Mouse (Mus musculus) hematopoietic stem cell, adult 5-6 weeks (primary cell): Measurements from ENCODE around the gene Ptges2. TPM values are rescaled to one million over a fixed set of nuclear protein-coding genes. Genes with fewer than 3 reads are reported as not detected.

ENCODE experiments used
- ATAC-seq, 2 experiments: fragments of 125-278 bp in 1 of 2; replicated peaks in 1 of 2; 2 replicates each; pipeline ENCODE4 v1.8.0; 2016 to 2017; ENCODE audit warnings: inconsistent platforms in 2 of 2, mild to moderate bottlenecking in 2 of 2, moderate number of reproducible peaks in 2 of 2, low read depth in 1 of 2, moderate TSS enrichment in 1 of 2; ENCODE audit not compliant: low FRiP score in 2 of 2, poor library complexity in 2 of 2, severe bottlenecking in 2 of 2, insufficient read depth in 1 of 2, low TSS enrichment in 1 of 2
- total RNA-seq: library from RNA; stranded (forward); fragments of 172-1452, 232-1000 nt; gene quantifications from 2 replicates; pipeline ENCODE4 v1.2.3, GENCODE M21; 2017

Gene Ptges2
- total RNA-seq, 1 experiment from 2014 or later = 3.5 TPM

DNA sequence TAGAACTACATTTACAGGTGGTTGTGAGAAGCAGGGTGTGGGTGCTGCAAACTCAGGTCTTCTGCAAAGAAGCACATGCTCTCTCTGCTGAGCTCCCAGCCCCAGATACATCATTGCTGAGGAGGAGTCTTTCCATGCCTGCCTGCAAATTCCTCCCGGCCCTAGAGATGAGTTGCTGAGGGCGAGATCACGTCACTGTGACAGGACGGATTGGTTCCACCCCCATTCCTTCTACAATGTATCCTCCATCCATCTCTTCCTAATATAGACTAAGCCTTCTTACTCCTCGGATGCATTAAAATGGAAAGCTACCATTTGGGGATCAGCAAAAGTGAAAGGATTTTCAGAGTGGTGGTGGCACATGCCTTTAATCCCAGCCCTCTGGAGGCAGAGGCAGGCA lies 29.9 kb downstream of the Ptges2 start:
- ATAC-seq = no peak

DNA sequence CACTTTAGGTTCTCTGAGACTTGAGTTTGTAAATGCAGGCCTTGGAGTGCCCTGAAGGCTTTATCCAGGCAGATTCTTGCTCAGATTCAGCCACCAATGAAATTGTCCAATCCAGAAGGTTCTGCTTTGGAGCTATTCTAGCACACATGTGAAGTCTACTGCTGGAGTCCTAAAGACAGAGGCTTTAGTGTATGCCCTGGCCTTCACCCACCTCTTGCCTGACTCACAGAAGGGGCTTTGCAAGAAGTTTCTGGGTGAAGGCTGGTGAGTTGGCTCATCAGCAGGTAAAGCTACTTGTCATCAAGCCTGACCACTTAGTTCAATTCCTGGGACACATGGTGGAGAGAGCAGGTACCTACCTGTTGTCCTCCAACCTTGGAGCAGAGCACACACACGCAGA lies 30.4 kb downstream of the Ptges2 start:
- ATAC-seq = no peak

DNA sequence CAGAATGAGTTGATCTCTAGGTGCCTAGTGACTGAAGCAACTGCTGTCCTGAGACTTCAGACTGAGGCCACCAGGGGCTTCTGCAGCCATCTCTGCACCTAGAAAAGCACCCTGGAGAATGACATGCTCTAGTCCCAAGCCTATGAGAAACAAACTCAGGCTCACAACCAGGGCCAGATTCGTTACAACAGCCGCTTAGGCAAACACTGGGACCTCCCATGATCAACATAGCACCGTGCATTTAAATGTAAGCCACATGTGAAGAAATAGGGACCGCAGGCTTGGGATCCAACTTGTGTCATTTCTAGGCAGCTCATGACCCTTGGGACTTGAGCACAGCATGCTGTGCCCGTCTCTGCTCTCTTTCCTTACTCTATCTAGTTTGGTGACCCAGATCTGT lies 32.0 kb downstream of the Ptges2 start:
- no peak for ATAC-seq

DNA sequence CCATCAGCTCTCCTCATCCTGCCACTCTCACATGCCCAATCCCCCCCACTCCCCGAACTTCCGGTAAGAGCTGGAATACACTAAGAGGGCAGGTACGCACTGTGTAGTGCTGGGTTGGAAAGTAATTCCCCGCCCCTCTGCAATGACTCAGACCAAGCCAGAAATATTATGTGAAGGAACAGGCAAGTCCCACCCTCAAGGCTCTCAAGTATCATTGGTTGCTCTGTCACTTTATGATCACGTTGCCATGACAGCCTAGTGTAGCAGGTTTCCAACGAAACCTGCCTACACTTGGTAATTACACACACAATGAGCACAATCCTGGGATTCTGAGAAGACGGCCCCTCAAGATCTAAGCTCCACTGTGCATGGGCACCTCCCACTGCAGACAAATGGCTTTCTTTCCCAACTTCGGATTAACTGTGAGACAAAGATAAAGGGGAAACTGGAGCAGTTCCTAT lies 32.6 kb downstream of the Ptges2 start:
- ATAC-seq = peak; percentile 70 to 71

DNA sequence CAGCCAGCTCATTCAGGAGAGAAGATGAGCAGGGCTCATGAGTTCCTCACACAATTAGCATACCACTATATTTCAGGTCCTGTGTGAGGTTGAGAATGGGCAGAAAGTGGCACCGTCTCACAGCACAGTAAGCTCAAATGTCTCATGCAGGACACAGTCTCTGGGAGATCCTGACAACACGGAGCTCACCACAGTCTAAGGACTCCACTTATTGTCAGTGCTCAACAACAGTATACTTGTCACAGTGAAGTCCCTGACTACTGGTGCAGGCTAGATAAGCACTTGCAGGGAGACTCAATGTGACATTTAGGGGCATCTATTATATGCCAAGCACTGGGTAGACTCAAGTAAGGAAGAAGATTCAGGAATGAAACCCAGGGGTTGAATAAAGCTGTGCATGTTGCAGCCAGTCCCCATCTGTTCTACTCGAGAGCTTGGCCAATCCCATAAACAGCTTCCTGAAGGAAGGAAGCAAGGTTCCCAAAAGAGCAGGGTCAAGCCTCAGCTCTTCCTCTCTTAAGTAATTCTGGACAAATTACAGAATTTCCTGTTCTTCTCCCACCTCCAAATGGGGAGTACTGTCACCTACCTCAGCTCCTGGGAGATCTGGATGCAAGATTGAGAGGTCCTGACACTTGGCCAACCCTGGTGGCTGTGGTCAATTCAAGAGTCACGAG lies 33.7 kb downstream of the Ptges2 start:
- no peak for ATAC-seq

DNA sequence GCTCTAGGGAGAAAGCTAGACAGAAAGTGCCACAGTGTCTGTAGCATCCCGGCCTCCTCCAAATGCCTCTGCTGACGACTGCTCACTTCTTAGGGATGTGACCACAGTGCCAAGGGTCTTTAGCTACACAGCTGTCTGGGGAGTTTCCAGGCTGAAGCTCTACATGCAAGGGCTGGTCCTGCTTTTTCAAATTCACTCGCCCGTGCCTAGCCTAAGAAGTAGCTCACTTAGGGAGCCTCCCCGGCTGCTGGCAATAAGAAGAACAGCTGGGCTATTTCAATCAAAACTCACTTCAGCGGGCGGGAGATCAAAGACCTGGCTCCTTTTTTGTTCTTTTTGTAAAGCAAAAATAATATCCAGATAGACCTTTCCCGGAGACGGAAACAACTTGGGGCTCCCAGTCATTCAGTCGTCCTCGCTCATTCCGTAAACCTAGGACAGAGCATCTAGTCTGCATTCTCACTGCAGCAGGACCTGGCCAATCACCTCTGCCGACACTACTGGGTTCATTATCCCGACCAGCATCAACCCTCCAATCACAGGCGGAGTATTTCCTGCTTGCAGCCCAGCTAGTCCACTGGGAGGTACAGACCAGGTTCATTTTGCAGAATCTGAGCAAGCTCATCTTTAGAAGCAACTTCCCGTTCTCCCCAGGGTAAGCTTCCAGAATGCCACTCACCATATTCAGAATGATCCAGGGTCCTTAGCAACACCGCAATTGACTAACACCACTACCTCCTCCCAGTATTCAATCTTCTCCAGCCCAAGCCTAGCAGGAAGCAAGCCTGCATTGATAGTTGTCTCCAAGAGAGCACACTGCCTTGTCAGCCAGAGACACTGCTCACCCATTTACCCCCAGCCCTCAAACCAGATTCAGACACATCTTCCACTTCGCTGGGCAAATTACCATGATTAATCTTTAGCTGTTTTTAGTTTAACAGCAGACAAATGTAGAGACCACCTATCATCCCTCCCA lies 35.3 kb downstream of the Ptges2 start:
- no peak for ATAC-seq

DNA sequence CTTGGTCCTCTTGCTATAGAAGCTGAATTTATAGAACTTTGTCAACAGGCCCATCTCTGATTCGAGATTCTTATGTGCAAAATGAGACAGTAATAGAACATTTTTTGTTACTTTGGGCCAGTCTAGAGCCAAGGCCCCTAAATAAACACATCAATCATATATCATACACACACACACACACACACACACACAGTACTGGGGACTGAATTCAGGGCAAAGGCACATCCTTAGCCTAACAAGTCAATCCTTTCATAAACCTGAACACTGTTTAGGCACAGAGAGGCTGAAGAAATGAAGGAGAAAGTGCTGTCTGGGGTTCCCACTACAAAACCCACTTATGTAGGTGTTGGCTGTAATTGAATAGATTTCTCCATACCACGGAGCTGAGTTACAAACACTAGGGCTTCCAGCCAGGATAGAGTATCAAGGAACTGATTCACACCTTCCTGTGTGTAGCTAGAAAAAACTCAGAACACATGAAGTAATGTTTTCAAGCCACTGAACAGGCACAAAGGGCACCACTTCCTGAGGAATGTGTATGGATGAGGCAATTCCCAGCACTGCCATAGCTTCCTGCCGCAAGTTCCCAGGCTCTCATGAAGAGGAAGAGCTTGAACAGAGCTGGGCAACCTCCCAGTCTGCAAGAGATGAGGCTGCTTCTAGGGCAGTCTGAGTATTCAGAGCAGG lies 41.1 kb downstream of the Ptges2 start:
- ATAC-seq = no peak

DNA sequence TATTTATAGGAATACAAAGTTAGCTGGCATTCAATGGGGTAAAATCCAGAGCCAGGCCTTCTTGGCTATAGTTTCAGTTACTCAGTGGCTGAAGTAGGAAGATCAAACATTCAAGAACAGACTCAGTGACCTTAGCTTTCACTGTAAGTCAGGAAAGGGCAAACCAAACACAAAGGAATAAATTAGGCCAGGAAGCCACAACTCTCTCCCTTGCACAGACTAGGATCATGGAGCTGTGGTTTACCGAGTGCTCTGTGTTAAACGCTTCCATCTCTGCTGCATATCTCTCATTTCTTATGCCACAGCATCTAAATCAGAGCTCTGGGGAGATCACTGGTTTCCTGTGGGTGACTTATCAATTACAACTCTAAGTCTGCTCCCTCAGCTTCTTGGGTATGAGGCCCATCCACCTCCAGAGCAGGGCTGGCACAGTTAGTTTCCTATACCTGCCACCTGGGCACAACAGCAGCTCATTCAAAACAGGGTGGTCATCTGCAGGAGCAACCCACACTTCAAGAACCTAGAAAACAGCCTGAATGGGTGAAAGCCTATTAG lies 42.0 kb downstream of the Ptges2 start:
- ATAC-seq = no peak

DNA sequence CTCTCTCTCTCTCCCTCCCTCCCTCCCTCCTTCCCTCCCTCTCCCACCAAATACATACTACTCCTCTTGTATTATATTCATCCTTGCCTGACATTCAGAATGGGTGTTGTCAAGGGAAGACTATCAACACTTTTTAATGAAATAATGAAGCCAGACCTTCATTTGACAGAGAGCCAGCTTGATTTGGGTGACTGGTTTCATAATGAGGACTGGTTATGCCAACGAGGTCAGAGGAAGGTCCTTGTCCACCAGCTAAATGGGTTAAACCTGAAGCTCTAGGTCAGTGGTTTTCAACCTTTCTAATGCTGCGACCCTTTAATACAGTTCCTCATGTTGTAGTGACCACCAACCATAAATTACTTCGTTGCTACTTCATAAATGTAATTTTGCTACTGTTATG lies 43.0 kb downstream of the Ptges2 start:
- ATAC-seq = no peak

DNA sequence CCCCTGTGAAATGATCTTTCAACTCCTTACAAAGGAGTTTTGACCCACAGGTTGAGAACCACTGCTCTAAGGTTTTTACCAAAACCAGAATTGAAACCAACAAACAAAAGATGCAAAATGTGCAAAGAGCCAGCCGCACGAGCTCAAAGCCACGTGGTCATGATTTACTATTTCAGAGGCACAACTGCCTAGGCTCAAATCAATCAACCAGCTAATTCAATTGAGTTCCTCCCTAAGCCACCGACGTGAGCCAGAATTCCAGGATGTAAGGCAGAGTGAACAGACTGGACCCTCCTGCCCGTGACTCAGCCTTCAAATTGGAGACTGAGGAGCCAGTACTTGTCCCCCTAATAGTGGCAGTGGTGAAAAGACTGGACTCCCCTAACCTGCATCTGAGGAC lies 43.5 kb downstream of the Ptges2 start:
- ATAC-seq = no peak

DNA sequence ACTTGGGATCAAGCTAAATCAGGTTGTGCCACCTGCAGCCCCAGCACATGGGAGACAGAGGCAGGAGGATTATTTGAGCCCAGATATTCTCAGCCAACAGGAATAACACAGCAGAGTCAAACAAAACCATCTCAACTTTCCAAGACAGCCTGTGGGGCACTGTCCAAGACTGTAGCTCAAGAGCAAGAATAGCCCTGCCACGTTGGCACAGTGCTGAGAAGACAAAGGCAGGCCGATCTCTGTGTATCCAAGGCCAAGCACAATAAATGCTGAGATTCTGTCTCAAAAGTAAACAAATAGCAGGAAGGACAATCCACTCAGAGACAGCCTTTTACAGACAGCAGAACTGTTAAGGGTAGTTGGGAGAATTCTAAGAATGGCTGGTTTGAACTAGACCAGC lies 44.5 kb downstream of the Ptges2 start:
- no peak for ATAC-seq

DNA sequence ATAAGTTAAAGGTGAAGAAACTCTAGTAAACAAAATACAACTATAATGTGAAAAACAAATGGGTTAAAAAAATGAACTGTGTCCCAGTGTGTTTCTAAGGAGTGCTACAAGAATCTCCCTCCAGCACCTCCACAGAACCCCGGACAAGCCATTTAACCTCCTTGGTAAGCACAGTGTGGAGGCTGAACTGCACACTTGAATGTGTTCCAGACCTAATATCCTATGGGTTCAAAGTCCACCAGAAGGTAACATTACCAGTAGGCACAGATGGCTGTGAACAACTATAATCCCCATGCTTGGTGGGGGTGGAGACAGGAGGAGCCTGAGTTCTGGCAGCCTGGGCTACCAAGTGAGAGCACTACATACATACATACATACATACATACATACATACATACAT lies 44.9 kb downstream of the Ptges2 start:
- no peak for ATAC-seq

DNA sequence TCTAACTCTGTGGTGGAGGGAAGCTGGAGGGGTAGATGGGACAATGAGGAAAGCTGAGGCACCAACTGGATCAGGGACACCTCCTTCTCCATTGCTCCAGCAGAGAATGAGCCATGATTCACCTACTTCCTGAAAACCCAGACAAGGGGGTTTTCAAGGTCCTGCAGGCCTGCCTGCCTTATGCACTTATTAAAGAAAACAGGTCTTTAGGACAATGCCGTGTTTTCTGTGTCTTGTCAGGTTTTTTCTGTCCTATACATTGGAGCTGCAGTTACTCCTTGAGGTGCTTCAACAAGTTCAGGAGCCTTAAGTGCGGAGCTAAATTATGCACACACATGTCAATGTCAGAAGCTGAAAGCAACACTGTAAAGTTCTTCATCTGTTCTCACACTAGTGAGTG lies 45.9 kb downstream of the Ptges2 start:
- no peak for ATAC-seq

DNA sequence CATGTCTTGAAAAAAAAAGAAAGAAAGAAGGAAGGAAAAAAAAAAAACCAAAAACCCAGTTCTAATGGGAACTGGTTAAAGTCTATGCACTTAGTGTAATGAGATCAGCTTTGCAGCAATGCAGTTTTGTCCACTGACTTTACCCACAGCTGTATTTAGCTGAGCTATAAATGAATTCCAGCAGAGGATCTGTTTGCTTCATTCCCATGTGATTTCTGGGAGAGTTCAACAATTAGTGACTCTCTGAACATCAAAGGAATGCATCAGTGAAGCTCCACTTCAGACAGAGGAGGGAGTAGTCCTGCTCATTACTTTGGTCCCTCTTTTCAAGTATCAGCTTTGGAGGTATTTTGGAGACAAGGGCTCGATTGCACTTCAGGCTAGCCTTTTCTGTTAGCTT lies 49.8 kb downstream of the Ptges2 start:
- no peak for ATAC-seq

DNA sequence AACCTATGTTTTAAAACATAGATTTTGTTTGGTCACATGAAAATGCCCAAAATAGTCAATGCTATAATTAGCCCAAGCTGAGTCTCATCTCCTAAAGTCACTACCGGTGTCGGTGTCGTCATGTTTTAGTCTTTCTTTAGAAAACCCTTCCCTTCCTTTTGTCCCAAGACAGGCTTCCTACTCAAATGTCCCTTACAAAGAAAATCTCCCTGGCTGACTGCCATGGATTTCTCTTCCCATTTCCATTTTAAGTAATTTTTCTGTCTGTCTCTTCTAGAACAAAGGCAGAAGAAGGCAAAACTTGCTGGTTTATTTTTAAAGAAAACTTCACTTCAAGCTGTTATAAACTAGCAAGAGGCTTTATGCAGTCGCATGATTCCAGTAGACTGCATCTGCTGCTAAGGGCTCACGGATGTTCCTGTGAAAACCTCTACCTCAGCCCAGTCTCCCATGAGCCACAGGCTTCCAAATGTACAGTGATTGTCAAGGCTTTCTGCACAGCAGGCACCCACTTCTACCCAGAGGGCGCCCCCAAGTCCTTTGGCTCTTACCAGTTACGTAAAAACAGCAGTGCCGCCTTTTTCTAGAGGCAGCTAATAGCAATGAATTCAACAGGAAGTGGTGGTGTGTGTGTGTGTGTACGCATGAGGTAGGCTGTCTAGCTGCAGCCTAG lies 51.7 kb downstream of the Ptges2 start:
- ATAC-seq = peak in 1 of 2 experiments; percentile 25; a peak in 1 of 4 replicates

DNA sequence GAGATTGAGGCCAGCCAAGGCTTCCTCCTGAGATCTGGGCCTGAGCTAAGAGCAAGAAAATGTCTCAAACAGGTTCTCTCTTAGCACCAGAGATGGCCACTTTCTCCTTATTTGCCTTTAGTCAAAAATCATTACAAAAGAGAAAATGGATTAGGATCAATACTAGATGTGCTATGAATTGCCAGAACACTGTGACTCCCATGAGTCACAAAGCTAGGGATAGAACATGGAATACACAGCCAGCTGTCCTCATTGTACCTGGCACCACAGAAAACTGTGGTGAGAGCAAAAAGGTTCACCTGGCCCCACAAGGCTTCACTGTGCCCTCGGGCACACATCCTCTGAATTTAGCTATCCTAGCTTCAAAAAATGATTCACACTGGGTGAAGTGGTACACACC lies 52.8 kb downstream of the Ptges2 start:
- no peak for ATAC-seq
